Mouse (Mus musculus) spleen, adult 12 weeks (tissue): ENCODE results near the gene Syngr1.

Experiments
- DNase-seq: peaks from one replicate; pipeline ENCODE4 v3.0.0; 2022; ENCODE audit warnings: low spot score

Gene Syngr1

DNA sequence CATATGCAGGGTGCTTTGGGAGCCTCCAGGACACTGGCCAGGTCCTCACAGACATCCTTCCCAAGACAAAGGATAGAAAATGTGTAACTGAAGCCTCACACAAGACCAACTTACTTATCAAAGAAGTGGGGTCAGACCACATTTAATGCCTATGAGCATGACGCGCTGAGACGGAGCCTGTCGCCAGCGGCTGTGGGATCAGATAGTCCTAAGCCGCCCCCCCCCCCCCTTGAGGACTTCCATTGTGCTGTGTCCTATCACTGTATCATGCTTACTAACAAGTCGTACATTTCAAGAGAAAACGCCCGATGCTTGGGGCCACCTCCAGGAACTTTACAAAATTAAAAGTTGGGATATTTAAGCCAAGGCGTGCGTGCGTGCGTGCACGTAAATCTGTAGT is 56.0 kb downstream of the Syngr1 start:
- no peak for DNase-seq

GRCm38 (mm10) chr15:80147511-80147910 is 56.4 kb downstream of the Syngr1 start:
- no peak for DNase-seq

DNA sequence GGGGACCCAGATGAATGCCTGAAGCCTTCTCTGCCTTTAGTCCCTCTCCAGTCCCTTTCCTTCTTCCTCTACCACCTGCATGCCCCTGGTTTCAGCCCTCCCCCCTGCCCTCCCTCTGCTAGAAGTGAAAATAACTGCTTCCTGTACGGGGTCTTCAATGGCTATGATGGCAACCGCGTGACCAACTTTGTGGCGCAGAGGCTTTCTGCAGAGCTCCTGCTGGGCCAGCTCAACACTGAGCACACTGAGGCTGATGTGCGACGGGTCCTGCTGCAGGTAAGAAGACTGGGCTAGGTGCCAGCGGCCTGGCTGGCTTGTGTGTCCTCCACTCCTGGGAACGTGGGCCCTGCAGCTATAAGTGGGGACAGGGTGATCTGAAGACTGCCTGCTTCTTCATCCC is 57.4 kb downstream of the Syngr1 start:
- DNase-seq = no peak

DNA sequence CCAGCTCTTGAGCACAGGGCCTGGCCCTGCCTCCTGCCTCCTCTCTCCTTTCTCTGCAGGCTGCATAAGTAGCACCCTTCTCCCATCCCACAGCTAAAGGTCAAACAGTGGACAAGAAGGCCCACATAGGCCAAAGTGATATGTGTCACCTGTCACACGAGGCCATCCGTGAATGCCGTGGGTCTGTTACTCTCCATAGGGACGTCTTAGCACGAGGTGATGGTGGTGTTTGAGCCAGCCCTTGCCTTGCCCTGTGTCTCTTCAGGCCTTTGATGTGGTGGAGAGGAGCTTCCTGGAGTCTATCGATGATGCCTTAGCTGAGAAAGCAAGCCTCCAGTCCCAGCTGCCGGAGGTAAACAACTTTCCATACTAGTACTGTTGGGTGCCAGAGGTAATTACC is 58.4 kb downstream of the Syngr1 start:
- no peak for DNase-seq

GRCm38 (mm10) chr15:80152663-80153062 is 61.5 kb downstream of the Syngr1 start:
- no peak for DNase-seq

DNA sequence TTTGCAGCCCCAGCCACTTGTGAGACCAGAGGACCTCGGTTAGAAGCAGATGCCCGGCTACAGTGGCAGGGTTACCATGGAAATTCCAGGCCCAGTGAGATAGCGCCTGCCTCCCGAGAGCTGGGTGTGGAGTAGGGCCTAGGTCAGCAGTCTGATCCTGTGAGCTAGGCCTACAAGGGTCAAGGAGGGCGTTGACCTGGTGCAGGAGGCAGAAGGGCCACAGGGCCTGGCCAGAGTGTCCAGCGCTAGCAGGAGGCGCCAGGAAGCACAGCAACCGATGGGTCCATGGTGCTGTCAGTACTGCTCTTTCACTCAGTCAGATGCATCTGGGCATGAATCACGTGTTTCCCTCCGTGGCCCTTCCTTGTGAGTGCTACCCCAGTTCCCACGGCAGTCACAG is 62.6 kb downstream of the Syngr1 start:
- no peak for DNase-seq

GRCm38 (mm10) chr15:80155707-80156106 is 64.6 kb downstream of the Syngr1 start:
- DNase-seq = no peak

DNA sequence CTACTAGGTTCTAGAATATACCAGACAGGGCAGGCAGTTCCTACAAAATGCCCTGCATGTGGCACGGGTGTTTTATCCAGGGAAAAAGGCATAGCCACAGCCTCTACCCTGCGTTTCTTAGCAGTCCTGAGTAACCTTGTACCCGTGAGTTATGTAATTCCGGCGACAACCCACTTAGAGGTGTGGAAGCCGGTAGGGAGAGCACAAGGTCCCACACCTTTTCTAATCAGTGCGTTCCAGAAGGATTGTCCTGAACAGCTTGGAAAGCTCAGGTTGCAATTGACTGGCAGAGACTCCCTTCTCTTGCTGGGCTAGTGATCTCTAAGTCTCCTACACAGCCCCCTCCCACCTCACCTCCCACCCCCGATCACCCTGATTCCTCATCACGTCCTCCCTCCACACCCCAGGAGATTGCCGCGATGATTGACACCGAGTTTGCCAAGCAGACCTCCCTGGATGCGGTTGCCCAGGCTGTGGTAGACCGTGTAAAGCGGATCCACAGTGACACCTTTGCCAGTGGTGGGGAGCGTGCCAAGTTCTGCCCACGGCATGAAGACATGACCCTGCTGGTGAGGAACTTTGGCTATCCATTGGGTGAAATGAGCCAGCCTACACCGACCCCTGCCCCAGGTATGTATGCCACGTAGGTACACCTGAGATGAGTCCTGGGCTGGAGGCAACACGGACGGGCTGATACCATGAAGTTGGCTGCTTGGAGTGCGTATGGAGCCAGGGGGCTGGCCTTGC is 66.2 kb downstream of the Syngr1 start:
- no peak for DNase-seq

GRCm38 (mm10) chr15:80158001-80158706 is 67.0 kb downstream of the Syngr1 start:
- DNase-seq = no peak

GRCm38 (mm10) chr15:80158707-80159090 is 67.6 kb downstream of the Syngr1 start:
- no peak for DNase-seq

GRCm38 (mm10) chr15:80159286-80159901 is 68.3 kb downstream of the Syngr1 start:
- no peak for DNase-seq

GRCm38 (mm10) chr15:80160223-80160622 is 69.1 kb downstream of the Syngr1 start:
- DNase-seq = no peak

GRCm38 (mm10) chr15:80160726-80161125 is 69.6 kb downstream of the Syngr1 start:
- no peak for DNase-seq

- DNase-seq = no peak
Observed at GRCm38 (mm10) chr15:80161199-80161598, 70.1 kb downstream of the Syngr1 start.

- no peak for DNase-seq
Observed at GRCm38 (mm10) chr15:80162401-80162964, 71.3 kb downstream of the Syngr1 start.

- no peak for DNase-seq
Observed at GRCm38 (mm10) chr15:80163274-80163673, 72.1 kb downstream of the Syngr1 start.

GRCm38 (mm10) chr15:80163716-80164115 is 72.6 kb downstream of the Syngr1 start:
- DNase-seq = no peak

- DNase-seq = no peak
Observed at GRCm38 (mm10) chr15:80165396-80165795, 74.3 kb downstream of the Syngr1 start.
